Mouse (Mus musculus) heart, embryonic 12.5 days (tissue): ENCODE data around the gene Ctnna3. TPM values are rescaled to one million over a fixed set of nuclear protein-coding genes. Genes with fewer than 3 reads are reported as not detected.

Experiments
- ATAC-seq: fragments of 200-750 bp; cut with Nextera tagmentation; 2 replicates; pipeline ENCODE4 v1.8.0; 2017; ENCODE audit warnings: moderate TSS enrichment, moderate library complexity; ENCODE audit not compliant: insufficient number of reproducible peaks, low FRiP score
- H3K27ac ChIP-seq: fragments of 300-500 bp; sonication (generic); 2 replicates; pipeline ENCODE4 v1.5.1; 2016; ENCODE audit warnings: mild to moderate bottlenecking, moderate library complexity; ENCODE audit not compliant: poor library complexity, severe bottlenecking
- H3K27me3 ChIP-seq: fragments of 300-500 bp; sonication (generic); replicated peaks from 2 replicates; pipeline ENCODE4 v1.6.1; 2016; ENCODE audit warnings: mild to moderate bottlenecking, moderate library complexity
- H3K36me3 ChIP-seq: fragments of 300-500 bp; sonication (generic); 2 replicates; pipeline ENCODE4 v1.6.1; 2016; ENCODE audit warnings: mild to moderate bottlenecking, moderate library complexity
- H3K4me1 ChIP-seq: fragments of 300-500 bp; sonication (generic); replicated peaks from 2 replicates; pipeline ENCODE4 v1.6.1; 2016; ENCODE audit warnings: mild to moderate bottlenecking
- H3K4me2 ChIP-seq: fragments of 300-500 bp; sonication (generic); 2 replicates; pipeline ENCODE4 v1.6.1; 2016; ENCODE audit warnings: mild to moderate bottlenecking, moderate library complexity
- H3K4me3 ChIP-seq: fragments of 300-500 bp; sonication (generic); 2 replicates; pipeline ENCODE4 v1.5.1; 2016; ENCODE audit warnings: mild to moderate bottlenecking
- H3K9ac ChIP-seq: fragments of 300-500 bp; sonication (generic); 2 replicates; pipeline ENCODE4 v1.6.1; 2016; ENCODE audit warnings: mild to moderate bottlenecking, moderate library complexity
- H3K9me3 ChIP-seq: fragments of 300-500 bp; sonication (generic); replicated peaks from 2 replicates; pipeline ENCODE4 v1.6.1; 2016; ENCODE audit warnings: mild to moderate bottlenecking, moderate library complexity
- WGBS: fragments of 180-500 bp; shearing (Covaris S2); methylation state at CpG from one replicate; pipeline ENCODE4 v1.1.7; 2016; 5-methylcytosine and 5-hydroxymethylcytosine counted together
- polyA plus RNA-seq: library from polyadenylated mRNA; unstranded; fragments of >200 nt; fragmentation: Nextera tagmentation; extraction: Ambion mirVana; gene quantifications from 2 replicates; pipeline ENCODE4 v1.2.1, GENCODE M21; 2016

The Ctnna3 gene
- polyA plus RNA-seq, 1 experiment from 2014 or later, result 24.0 TPM

- WGBS, result 50% methylated on average over 8 of the region's 8 CpGs
- Histone ChIP-seq H3K9me3 (no peaks in the 10 kb centered on the region), H3K4me2 (no peak overlapping the region), H3K4me1 (peaks cover 18% of the 10 kb centered on the region; the same call in 1 of the 2 replicates), H3K27me3 (no peaks in the 10 kb centered on the region), H3K27ac (no peak overlapping the region), H3K9ac (no peak overlapping the region), H3K36me3 (no peaks in the 10 kb centered on the region), H3K4me3 (no peak overlapping the region)
- no peak for ATAC-seq
Measured at GRCm38 (mm10) chr10:63712530-63712929, 282.6 kb downstream of the Ctnna3 start.

GRCm38 (mm10) chr10:63714151-63714550 is 284.3 kb downstream of the Ctnna3 start:
- H3K36me3 ChIP-seq, result peaks cover 2% of the 10 kb centered on the region; the same call in 1 of the 2 replicates
- no peak overlapping the region for H3K4me3 ChIP-seq
- H3K9ac ChIP-seq, result no peak overlapping the region
- WGBS, result 53% methylated on average over 4 of the region's 4 CpGs
- peaks cover 18% of the 10 kb centered on the region; the same call in 1 of the 2 replicates for H3K4me1 ChIP-seq
- no peak for ATAC-seq
- H3K4me2 ChIP-seq, result no peak overlapping the region
- H3K27me3 ChIP-seq, result no peaks in the 10 kb centered on the region
- no peaks in the 10 kb centered on the region for H3K9me3 ChIP-seq
- H3K27ac ChIP-seq, result no peak overlapping the region

- Histone ChIP-seq H3K9ac (no peak overlapping the region), H3K27me3 (no peaks in the 10 kb centered on the region), H3K9me3 (no peaks in the 10 kb centered on the region), H3K36me3 (no peaks in the 10 kb centered on the region), H3K4me3 (no peak overlapping the region), H3K4me1 (peaks cover 14% of the 10 kb centered on the region), H3K4me2 (no peak overlapping the region), H3K27ac (no peak overlapping the region)
- no peak for ATAC-seq
- WGBS, result 87% methylated on average over 10 of the region's 10 CpGs
Measured at GRCm38 (mm10) chr10:63768871-63769270, 339.0 kb downstream of the Ctnna3 start.

- no peaks in the 10 kb centered on the region for H3K36me3 ChIP-seq
- H3K27me3 ChIP-seq, result no peaks in the 10 kb centered on the region
- no peak overlapping the region for H3K9ac ChIP-seq
- H3K4me3 ChIP-seq, result no peak overlapping the region
- no peak overlapping the region for H3K27ac ChIP-seq
- ATAC-seq, result no peak
- no peaks in the 10 kb centered on the region for H3K9me3 ChIP-seq
- WGBS, result 87% methylated on average over 7 of the region's 7 CpGs
- peaks cover 14% of the 10 kb centered on the region for H3K4me1 ChIP-seq
- H3K4me2 ChIP-seq, result no peak overlapping the region
Measured at GRCm38 (mm10) chr10:63771656-63772055, 341.8 kb downstream of the Ctnna3 start.

DNA sequence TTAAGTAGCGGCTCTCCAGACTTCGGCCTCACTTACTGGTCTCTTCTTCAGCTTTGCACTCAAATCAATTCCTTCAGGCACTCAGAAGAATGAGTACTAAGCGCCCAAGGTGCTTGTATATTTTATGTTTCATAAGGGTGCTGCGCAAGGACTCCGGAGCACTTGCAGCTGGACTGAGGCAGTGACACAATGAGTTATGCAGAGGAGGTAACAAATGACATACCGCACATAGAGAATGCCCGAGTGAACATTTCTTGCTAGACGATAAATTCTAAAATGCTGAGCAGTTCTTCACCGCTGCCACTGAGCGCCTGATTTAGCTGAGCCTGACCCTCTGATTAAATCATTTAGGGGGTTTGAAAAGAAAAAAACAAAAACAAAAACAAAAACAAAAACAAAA is 342.2 kb downstream of the Ctnna3 start:
- Histone ChIP-seq H3K36me3 (no peaks in the 10 kb centered on the region), H3K4me1 (peaks cover 14% of the 10 kb centered on the region), H3K27me3 (no peaks in the 10 kb centered on the region), H3K27ac (no peak overlapping the region), H3K4me2 (no peak overlapping the region), H3K4me3 (no peak overlapping the region), H3K9me3 (no peaks in the 10 kb centered on the region), H3K9ac (no peak overlapping the region)
- WGBS, result 90% methylated on average over 10 of the region's 10 CpGs
- no peak for ATAC-seq

- Histone ChIP-seq H3K27me3 (no peaks in the 10 kb centered on the region), H3K4me2 (no peak overlapping the region), H3K4me3 (no peak overlapping the region), H3K36me3 (no peaks in the 10 kb centered on the region), H3K4me1 (peaks cover 10% of the 10 kb centered on the region), H3K9me3 (no peaks in the 10 kb centered on the region), H3K9ac (no peak overlapping the region), H3K27ac (no peak overlapping the region)
- WGBS, result 57% methylated on average over 6 of the region's 6 CpGs
- no peak for ATAC-seq
Measured at GRCm38 (mm10) chr10:63781948-63782347, 352.1 kb downstream of the Ctnna3 start.

DNA sequence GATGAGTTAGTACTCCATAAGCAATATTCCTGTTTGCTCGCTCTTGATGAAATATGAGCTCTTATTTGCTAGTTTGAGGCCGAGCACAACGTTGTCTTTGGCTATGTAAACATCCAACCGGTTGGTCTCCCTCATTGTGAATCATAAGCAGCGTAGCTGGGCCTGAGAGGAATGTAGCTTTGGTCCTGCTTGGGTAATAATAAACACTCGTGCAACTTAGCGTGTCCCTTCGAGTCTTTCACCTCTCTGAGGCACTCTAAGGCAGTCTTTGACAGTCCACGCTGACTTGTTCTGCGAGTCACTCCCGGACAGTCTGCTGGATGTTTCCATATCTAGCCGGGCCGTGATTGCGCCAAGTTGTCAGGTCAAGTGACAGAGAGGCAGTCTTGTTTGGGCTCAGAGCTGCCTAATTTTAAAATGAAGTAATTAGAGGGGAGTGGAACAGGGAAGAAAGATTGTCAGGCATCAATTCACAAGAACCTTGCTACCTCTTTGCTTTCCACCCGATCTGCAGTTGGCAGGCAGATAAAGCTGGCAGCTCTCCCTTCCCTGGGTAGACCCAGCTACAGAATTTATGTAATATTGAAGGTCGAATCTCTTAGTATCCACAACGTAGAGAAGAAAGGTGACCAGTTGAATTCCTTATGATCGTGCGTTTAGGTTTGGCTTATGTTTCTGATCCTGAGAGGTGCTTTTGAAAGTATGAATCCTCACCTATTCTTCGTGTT is 355.1 kb downstream of the Ctnna3 start:
- WGBS, result 62% methylated on average over 20 of the region's 20 CpGs
- no peak for ATAC-seq
- Histone ChIP-seq H3K27ac (no peak overlapping the region), H3K4me2 (peak overlapping the region; percentile 27; the same call in 1 of the 2 replicates), H3K9me3 (no peaks in the 10 kb centered on the region), H3K9ac (no peak overlapping the region), H3K4me3 (no peak overlapping the region), H3K27me3 (no peaks in the 10 kb centered on the region), H3K36me3 (no peaks in the 10 kb centered on the region), H3K4me1 (peaks cover 10% of the 10 kb centered on the region)

- H3K4me2 ChIP-seq, result no peak overlapping the region
- H3K9ac ChIP-seq, result no peak overlapping the region
- no peaks in the 10 kb centered on the region for H3K36me3 ChIP-seq
- no peaks in the 10 kb centered on the region for H3K9me3 ChIP-seq
- 90% methylated on average over 7 of the region's 7 CpGs for WGBS
- no peak overlapping the region for H3K4me3 ChIP-seq
- no peaks in the 10 kb centered on the region for H3K27me3 ChIP-seq
- no peak overlapping the region for H3K27ac ChIP-seq
- no peak for ATAC-seq
- peaks cover 10% of the 10 kb centered on the region for H3K4me1 ChIP-seq
Measured at GRCm38 (mm10) chr10:63786390-63786789, 356.5 kb downstream of the Ctnna3 start.

GRCm38 (mm10) chr10:63803909-63804308 is 374.0 kb downstream of the Ctnna3 start:
- peaks cover 6% of the 10 kb centered on the region; the same call in 1 of the 2 replicates for H3K36me3 ChIP-seq
- H3K9me3 ChIP-seq, result 0 out of 2 replicates have a peak, but pooled peaks cover 2% of the 10 kb centered on the region
- H3K9ac ChIP-seq, result no peak overlapping the region
- H3K4me1 ChIP-seq, result peaks cover 12% of the 10 kb centered on the region
- no peak overlapping the region for H3K27ac ChIP-seq
- no peaks in the 10 kb centered on the region for H3K27me3 ChIP-seq
- H3K4me2 ChIP-seq, result no peak overlapping the region
- ATAC-seq, result no peak
- 87% methylated on average over 6 of the region's 6 CpGs for WGBS
- no peak overlapping the region for H3K4me3 ChIP-seq

DNA sequence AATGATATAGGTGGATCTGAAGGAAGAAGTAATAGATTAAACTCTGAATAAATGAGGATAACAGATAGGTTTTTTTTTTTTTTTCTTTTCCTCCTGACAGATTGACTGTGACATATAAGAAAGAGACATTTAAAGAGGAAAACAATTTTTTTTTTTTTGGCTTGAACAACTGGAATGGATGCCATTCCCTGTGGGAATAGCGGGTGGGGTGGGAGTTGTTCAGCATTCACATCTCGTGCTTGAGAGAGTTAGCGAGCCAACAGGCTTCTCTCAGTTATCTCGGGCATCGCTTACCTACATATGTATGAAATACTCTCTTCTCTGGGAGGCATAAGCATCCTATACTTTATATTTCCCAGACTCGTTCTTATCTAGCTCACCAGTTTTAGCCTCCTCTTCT is 375.7 kb downstream of the Ctnna3 start:
- Histone ChIP-seq H3K4me2 (no peak overlapping the region), H3K4me1 (peaks cover 19% of the 10 kb centered on the region), H3K4me3 (no peak overlapping the region), H3K36me3 (no peaks in the 10 kb centered on the region), H3K9me3 (no peaks in the 10 kb centered on the region), H3K9ac (no peak overlapping the region), H3K27me3 (no peaks in the 10 kb centered on the region), H3K27ac (no peak overlapping the region)
- ATAC-seq, result no peak
- WGBS, result 90% methylated on average over 6 of the region's 6 CpGs

DNA sequence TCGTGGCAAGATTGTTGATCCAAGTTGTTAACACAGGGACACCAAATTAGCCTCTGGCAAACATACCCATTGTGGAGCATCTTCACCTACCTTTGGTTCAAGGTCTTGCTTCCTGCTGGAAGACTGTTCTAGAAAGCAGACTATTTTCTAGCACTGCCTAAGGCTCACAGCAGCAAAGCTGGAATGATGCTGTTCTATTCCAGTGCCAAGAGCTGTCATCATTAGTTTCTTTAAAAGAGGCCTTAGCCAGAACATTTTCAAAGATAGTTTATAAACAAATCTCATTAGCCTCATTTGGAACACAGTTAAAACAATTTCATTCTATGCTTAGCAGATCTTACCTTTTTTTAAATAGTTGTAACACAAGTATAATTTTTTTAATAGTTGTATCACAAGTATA is 376.4 kb downstream of the Ctnna3 start:
- no peak for ATAC-seq
- WGBS, result 71% methylated on average over 1 of the region's 1 CpGs
- Histone ChIP-seq H3K27ac (no peak overlapping the region), H3K9ac (no peak overlapping the region), H3K27me3 (no peaks in the 10 kb centered on the region), H3K9me3 (no peaks in the 10 kb centered on the region), H3K4me3 (no peak overlapping the region), H3K36me3 (no peaks in the 10 kb centered on the region), H3K4me1 (peaks cover 19% of the 10 kb centered on the region), H3K4me2 (no peak overlapping the region)
